Mouse (Mus musculus) MEL (cell line): ENCODE measurements at regions not wholly inside any gene's neighbourhood (a gene's known extent, or its start where the extent isn't known, plus 50 kb on each side); places are given as distances from the start of the nearest gene placed in this dataset.

Source experiments
- DNase-seq: peaks from one replicate; pipeline ENCODE4 v3.0.0; 2011; ENCODE audit warnings: low read depth, low spot score
- H3K27ac ChIP-seq: 2 replicates; pipeline ENCODE4 v1.5.1; 2012; ENCODE audit warnings: low read depth, mild to moderate bottlenecking, control low read depth, low read length, moderate library complexity; ENCODE audit not compliant: control insufficient read depth
- H3K27me3 ChIP-seq, 2 experiments: fragments of 150-350 bp in 1 of 2; sonication (generic) in 1 of 2; 2 replicates each; pipeline ENCODE4 v1.6.1; 2012; ENCODE audit warnings: low read length in 2 of 2, mild to moderate bottlenecking in 2 of 2, improper control_type of control experiment in 1 of 2, moderate library complexity in 1 of 2; ENCODE audit not compliant: insufficient read depth in 2 of 2, control insufficient read depth in 1 of 2
- H3K36me3 ChIP-seq, 2 experiments: 2 replicates each; pipeline ENCODE4 v1.6.1; 2012 to 2014; ENCODE audit warnings: low read length in 2 of 2, improper control_type of control experiment in 1 of 2, inconsistent platforms in 1 of 2, mild to moderate bottlenecking in 1 of 2; ENCODE audit not compliant: insufficient read depth in 2 of 2, control insufficient read depth in 1 of 2
- H3K4me1 ChIP-seq, 2 experiments: fragments of 150-350 bp in 1 of 2; sonication (generic) in 1 of 2; 2 replicates each; pipeline ENCODE4 v1.6.1; 2012; ENCODE audit warnings: low read length in 2 of 2, improper control_type of control experiment in 1 of 2, mild to moderate bottlenecking in 1 of 2; ENCODE audit not compliant: insufficient read depth in 2 of 2, control insufficient read depth in 1 of 2
- H3K4me3 ChIP-seq, 2 experiments: fragments of 150-350 bp in 1 of 2; sonication (generic) in 1 of 2; 2 replicates each; pipeline ENCODE4 v1.5.1; 2012; ENCODE audit warnings: low read depth in 2 of 2, low read length in 2 of 2, mild to moderate bottlenecking in 2 of 2, moderate library complexity in 2 of 2, control low read depth in 1 of 2, improper control_type of control experiment in 1 of 2; ENCODE audit not compliant: control insufficient read depth in 1 of 2, insufficient read depth in 1 of 2
- H3K79me2 ChIP-seq: 2 replicates; pipeline ENCODE4 v1.6.1; 2012; ENCODE audit warnings: mild to moderate bottlenecking, low read length, moderate library complexity; ENCODE audit not compliant: control insufficient read depth, poor library complexity, insufficient read depth
- H3K9ac ChIP-seq: 2 replicates; pipeline ENCODE4 v1.6.1; 2012; ENCODE audit warnings: low read depth, mild to moderate bottlenecking, control low read depth, low read length, moderate library complexity; ENCODE audit not compliant: control insufficient read depth, poor library complexity, severe bottlenecking
- H3K9me3 ChIP-seq: fragments of 150-350 bp; sonication (generic); replicated peaks from 2 replicates; pipeline ENCODE4 v1.6.1; 2012; ENCODE audit warnings: mild to moderate bottlenecking, low read length, improper control_type of control experiment, moderate library complexity; ENCODE audit not compliant: insufficient read depth
- CHD1 ChIP-seq: IDR thresholded peaks from 2 replicates; pipeline ENCODE4 v1.6.1; 2012; ENCODE audit warnings: low read depth, mild to moderate bottlenecking, inconsistent platforms, low read length, improper control_type of control experiment
- CHD2 ChIP-seq: IDR thresholded peaks from 2 replicates; pipeline ENCODE4 v1.6.1; 2011; ENCODE audit warnings: low read length, improper control_type of control experiment
- ELF1 ChIP-seq: IDR thresholded peaks from 2 replicates; pipeline ENCODE4 v1.6.1; 2014; ENCODE audit warnings: low read depth, mild to moderate bottlenecking, inconsistent platforms, low read length, improper control_type of control experiment, moderate library complexity
- GABPA ChIP-seq: IDR thresholded peaks from 2 replicates; pipeline ENCODE4 v1.6.1; 2012; ENCODE audit warnings: low read depth, mild to moderate bottlenecking, inconsistent platforms, low read length, improper control_type of control experiment, moderate library complexity
- JUND ChIP-seq: IDR thresholded peaks from 2 replicates; pipeline ENCODE4 v1.6.1; 2011; ENCODE audit warnings: low read depth, mild to moderate bottlenecking, improper control_type of control experiment, low read length
- KAT2A ChIP-seq: conservative IDR thresholded peaks from 2 replicates; pipeline ENCODE4 v1.6.1; 2012; ENCODE audit warnings: low read depth, low read length, improper control_type of control experiment, inconsistent platforms
- MAFK ChIP-seq: IDR thresholded peaks from 2 replicates; pipeline ENCODE4 v1.6.1; 2011; ENCODE audit warnings: low read depth, mild to moderate bottlenecking, low read length, improper control_type of control experiment, borderline replicate concordance
- MXI1 ChIP-seq: IDR thresholded peaks from 2 replicates; pipeline ENCODE4 v1.6.1; 2011; ENCODE audit warnings: mild to moderate bottlenecking, low read depth, low read length, improper control_type of control experiment
- MYB ChIP-seq: IDR thresholded peaks from 2 replicates; pipeline ENCODE4 v1.6.1; 2011; ENCODE audit warnings: mild to moderate bottlenecking, low read depth, low read length, improper control_type of control experiment
- MYC ChIP-seq: IDR thresholded peaks from 2 replicates; pipeline ENCODE4 v1.6.1; 2011; ENCODE audit warnings: low read depth, mild to moderate bottlenecking, low read length, improper control_type of control experiment, moderate library complexity
- NELFE ChIP-seq: IDR thresholded peaks from 2 replicates; pipeline ENCODE4 v1.6.1; 2011; ENCODE audit warnings: low read depth, low read length, improper control_type of control experiment
- NRF1 ChIP-seq: IDR thresholded peaks from 2 replicates; pipeline ENCODE4 v1.6.1; 2014; ENCODE audit warnings: low read depth, mild to moderate bottlenecking, inconsistent platforms, low read length, improper control_type of control experiment, moderate library complexity; ENCODE audit not compliant: poor library complexity, insufficient read depth, severe bottlenecking
- POLR2A ChIP-seq, 2 experiments: IDR thresholded peaks; 2 replicates each; pipeline ENCODE4 v1.6.1; 2011 to 2012; ENCODE audit warnings: low read length in 2 of 2, mild to moderate bottlenecking in 2 of 2, control low read depth in 1 of 2, improper control_type of control experiment in 1 of 2, low read depth in 1 of 2, moderate library complexity in 1 of 2; ENCODE audit not compliant: control insufficient read depth in 1 of 2, insufficient read depth in 1 of 2, poor library complexity in 1 of 2
- POLR2AphosphoS2 ChIP-seq: IDR thresholded peaks from 2 replicates; pipeline ENCODE4 v1.6.1; 2011; ENCODE audit warnings: low read length, improper control_type of control experiment
- POLR2AphosphoS5 ChIP-seq: IDR thresholded peaks from 2 replicates; pipeline ENCODE4 v1.6.1; 2012; ENCODE audit warnings: low read depth, borderline replicate concordance, mild to moderate bottlenecking, inconsistent platforms, low read length, moderate library complexity, mixed read lengths
- RCOR1 ChIP-seq: IDR thresholded peaks from 2 replicates; pipeline ENCODE4 v1.6.1; 2012; ENCODE audit warnings: low read depth, mild to moderate bottlenecking, inconsistent platforms, low read length, improper control_type of control experiment
- SIN3A ChIP-seq: IDR thresholded peaks from 2 replicates; pipeline ENCODE4 v1.6.1; 2012; ENCODE audit warnings: low read length, improper control_type of control experiment, inconsistent platforms
- TAL1 ChIP-seq: IDR thresholded peaks from 2 replicates; pipeline ENCODE4 v1.6.1; 2012; ENCODE audit warnings: mild to moderate bottlenecking, inconsistent platforms, low read length, moderate library complexity, mixed read lengths
- TBP ChIP-seq: IDR thresholded peaks from 2 replicates; pipeline ENCODE4 v1.8.0; 2011; ENCODE audit warnings: low read depth, low read length, improper control_type of control experiment
- USF1 ChIP-seq: IDR thresholded peaks from 2 replicates; pipeline ENCODE4 v1.6.1; 2014; ENCODE audit warnings: low read depth, mild to moderate bottlenecking, inconsistent platforms, low read length, improper control_type of control experiment, moderate library complexity
- USF2 ChIP-seq, 2 experiments: IDR thresholded peaks; 2 replicates each; pipeline ENCODE4 v1.6.1; 2011 to 2012; ENCODE audit warnings: improper control_type of control experiment in 2 of 2, low read length in 2 of 2, borderline replicate concordance in 1 of 2, inconsistent platforms in 1 of 2, low read depth in 1 of 2, mild to moderate bottlenecking in 1 of 2; ENCODE audit not compliant: insufficient read depth in 1 of 2
- ZC3H11A ChIP-seq: IDR thresholded peaks from 2 replicates; pipeline ENCODE4 v1.6.1; 2012; ENCODE audit warnings: low read depth, mild to moderate bottlenecking, inconsistent platforms, low read length, improper control_type of control experiment
- ZKSCAN1 ChIP-seq: IDR thresholded peaks from 2 replicates; pipeline ENCODE4 v1.6.1; 2012; ENCODE audit warnings: low read depth, mild to moderate bottlenecking, inconsistent platforms, low read length, improper control_type of control experiment, moderate library complexity
- ZNF384 ChIP-seq: IDR thresholded peaks from 2 replicates; pipeline ENCODE4 v1.6.1; 2012; ENCODE audit warnings: low read depth, mild to moderate bottlenecking, inconsistent platforms, low read length, improper control_type of control experiment

GRCm38 (mm10) chr6:14298167-14298566, 426.8 kb upstream of the 2610001J05Rik start:
- no peak for TF ChIP-seq MAFK
- no peak for TF ChIP-seq MXI1
- no peak for TF ChIP-seq CHD2
- TF ChIP-seq KAT2A: no peak
- TF ChIP-seq JUND: no peak
- TF ChIP-seq USF1: no peak
- no peak for TF ChIP-seq ELF1
- TF ChIP-seq NELFE: no peak
- TF ChIP-seq ZKSCAN1: no peak
- TF ChIP-seq TAL1: no peak
- TF ChIP-seq MYB: no peak
- no peak for TF ChIP-seq POLR2A (IDR thresholded peaks at IDR 0.05; ENCODE audit: control insufficient read depth in 1 of 2, insufficient read depth in 1 of 2, low read depth in 1 of 2, low read length in 2 of 2, poor library complexity in 1 of 2)
- Histone ChIP-seq H3K27ac (no peak overlapping the region), H3K79me2 (no peaks in the 10 kb centered on the region), H3K9me3 (no peaks in the 10 kb centered on the region), H3K4me1 (no peaks in the 10 kb centered on the region), H3K9ac (no peak overlapping the region), H3K4me3 (no peak overlapping the region), H3K27me3 (no peaks in the 10 kb centered on the region), H3K36me3 (no peaks in the 10 kb centered on the region)
- DNase-seq: no peak

- H3K9ac ChIP-seq: no peak overlapping the region
- no peak for DNase-seq
- no peak overlapping the region for H3K4me3 ChIP-seq
- no peaks in the 10 kb centered on the region for H3K79me2 ChIP-seq
- no peaks in the 10 kb centered on the region for H3K27me3 ChIP-seq
- no peak for TF ChIP-seq MYC
- TF ChIP-seq ZC3H11A: no peak
- no peak for TF ChIP-seq TBP
- TF ChIP-seq GABPA: no peak
- no peak for TF ChIP-seq CHD1
- no peak for TF ChIP-seq POLR2A (IDR thresholded peaks at IDR 0.05; ENCODE audit: control insufficient read depth in 1 of 2, insufficient read depth in 1 of 2, low read depth in 1 of 2, low read length in 2 of 2, poor library complexity in 1 of 2)
- no peak for TF ChIP-seq ZKSCAN1
- TF ChIP-seq ZNF384: no peak
- TF ChIP-seq RCOR1: no peak
- no peak for TF ChIP-seq POLR2AphosphoS5
- no peak for TF ChIP-seq USF2 (IDR thresholded peaks at IDR 0.05; ENCODE audit: borderline replicate concordance in 1 of 2, insufficient read depth in 1 of 2, low read depth in 1 of 2, low read length in 2 of 2)
- TF ChIP-seq POLR2AphosphoS2: no peak
- TF ChIP-seq ELF1: no peak
- no peak for TF ChIP-seq NRF1
- TF ChIP-seq SIN3A: no peak
- no peak overlapping the region for H3K27ac ChIP-seq
- no peaks in the 10 kb centered on the region for H3K4me1 ChIP-seq
- no peaks in the 10 kb centered on the region for H3K9me3 ChIP-seq
- H3K36me3 ChIP-seq: no peaks in the 10 kb centered on the region
Measured at GRCm38 (mm10) chr6:14297428-14297827, 426.1 kb upstream of the 2610001J05Rik start.
